Mouse (Mus musculus) spleen, adult 2 months (tissue): ENCODE results near the gene Fbxl15.

Experiments used
- CTCF ChIP-seq: fragments of 200-500 bp; IDR thresholded peaks from 2 replicates; pipeline ENCODE4 v1.5.1; 2011; ENCODE audit warnings: mild to moderate bottlenecking, inconsistent platforms; ENCODE audit not compliant: insufficient read depth, insufficient read length, insufficient replicate concordance; ENCODE audit errors: extremely low read depth
- POLR2A ChIP-seq: fragments of 200-500 bp; IDR thresholded peaks from 2 replicates; pipeline ENCODE4 v1.6.1; 2011; ENCODE audit warnings: low read depth, low read length, inconsistent platforms

DNA sequence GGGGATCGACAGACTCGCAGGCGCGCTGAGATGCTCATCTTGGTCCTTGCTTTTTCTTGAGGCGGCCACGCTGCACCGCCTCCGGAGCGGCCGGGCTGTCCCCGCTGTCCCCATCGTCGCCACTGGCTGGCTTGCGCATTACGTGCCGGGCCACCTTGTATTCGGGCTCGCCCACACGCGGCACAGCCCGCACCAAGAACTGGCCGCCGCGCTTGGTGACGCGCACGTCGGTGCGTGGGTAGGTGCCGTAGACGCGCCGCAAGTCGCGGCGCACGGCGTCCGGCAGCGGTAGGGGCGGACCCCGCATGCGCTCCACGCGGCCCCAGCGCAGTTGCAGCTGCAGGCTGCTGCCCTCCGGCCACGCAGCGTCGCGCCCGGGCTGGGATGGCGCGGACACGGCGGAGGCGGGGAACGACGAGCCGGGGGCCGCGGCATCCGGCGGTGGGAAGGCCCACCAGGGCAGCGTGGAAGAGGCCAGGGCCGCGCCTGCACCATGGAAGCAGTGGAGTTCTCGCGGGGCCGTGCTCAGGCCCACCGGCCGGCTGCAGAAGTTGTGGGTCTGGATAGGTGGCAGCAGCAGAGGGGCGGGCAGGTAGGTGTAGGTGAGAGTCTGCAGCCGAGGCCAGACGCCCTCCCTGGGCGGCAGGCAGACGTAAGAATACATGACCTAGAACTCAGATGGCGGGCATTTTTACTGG, 20.9 kb downstream of the Fbxl15 start:
- TF ChIP-seq POLR2A (peak; percentile 30; the same call in 1 of the 2 replicates), CTCF (no peak)
